Mouse (Mus musculus) forebrain, embryonic 10.5 days (tissue): Measurements from ENCODE around the gene Timm10. TPM values are rescaled to one million over a fixed set of nuclear protein-coding genes. Genes with fewer than 3 reads are reported as not detected.
A peak's percentile ranks its signal among the peaks of the same experiment; 100 is the strongest.

Experiments
- DNase-seq: peaks from one replicate; pipeline ENCODE4 v3.0.0-alpha.2; 2017; ENCODE audit warnings: low spot score; ENCODE audit errors: extremely low spot score
- H3K27ac ChIP-seq: fragments of 300-500 bp; sonication (generic); 2 replicates; pipeline ENCODE4 v1.5.1; 2016; ENCODE audit warnings: mild to moderate bottlenecking
- H3K27me3 ChIP-seq: fragments of 300-500 bp; sonication (generic); 2 replicates; pipeline ENCODE4 v1.6.1; 2016; ENCODE audit warnings: mild to moderate bottlenecking; ENCODE audit not compliant: poor library complexity, severe bottlenecking
- H3K36me3 ChIP-seq: fragments of 300-500 bp; sonication (generic); replicated peaks from 2 replicates; pipeline ENCODE4 v1.6.1; 2016; ENCODE audit warnings: mild to moderate bottlenecking, moderate library complexity
- H3K4me1 ChIP-seq: fragments of 300-500 bp; sonication (generic); 2 replicates; pipeline ENCODE4 v1.6.1; 2016
- H3K4me3 ChIP-seq: fragments of 300-500 bp; sonication (generic); 2 replicates; pipeline ENCODE4 v1.5.1; 2016; ENCODE audit warnings: mild to moderate bottlenecking, moderate library complexity
- H3K9me3 ChIP-seq: fragments of 300-500 bp; sonication (generic); 2 replicates; pipeline ENCODE4 v1.6.1; 2016; ENCODE audit warnings: mild to moderate bottlenecking, moderate library complexity
- WGBS: fragments of 180-500 bp; shearing (Covaris S2); methylation state at CpG from one replicate; pipeline ENCODE4 v1.1.7; 2016; 5-methylcytosine and 5-hydroxymethylcytosine counted together
- polyA plus RNA-seq: library from polyadenylated mRNA; unstranded; fragments of >200 nt; fragmentation: Nextera tagmentation; extraction: Ambion mirVana; gene quantifications from 2 replicates; pipeline ENCODE4 v1.2.1, GENCODE M21; 2016

Gene Timm10
- polyA plus RNA-seq, 1 experiment from 2014 or later: 68.6 TPM

GRCm38 (mm10) chr2:84827283-84827920 lies 605 bp downstream of the Timm10 start:
- Histone ChIP-seq H3K4me3 (peak overlapping the region; percentile 79), H3K27ac (peak overlapping the region; percentile 83), H3K27me3 (no peaks in the 10 kb centered on the region), H3K4me1 (peaks cover 21% of the 10 kb centered on the region), H3K36me3 (peaks cover 30% of the 10 kb centered on the region), H3K9me3 (no peaks in the 10 kb centered on the region)
- under 1% methylated on average over 29 of the region's 29 CpGs for WGBS
- DNase-seq: no peak

DNA sequence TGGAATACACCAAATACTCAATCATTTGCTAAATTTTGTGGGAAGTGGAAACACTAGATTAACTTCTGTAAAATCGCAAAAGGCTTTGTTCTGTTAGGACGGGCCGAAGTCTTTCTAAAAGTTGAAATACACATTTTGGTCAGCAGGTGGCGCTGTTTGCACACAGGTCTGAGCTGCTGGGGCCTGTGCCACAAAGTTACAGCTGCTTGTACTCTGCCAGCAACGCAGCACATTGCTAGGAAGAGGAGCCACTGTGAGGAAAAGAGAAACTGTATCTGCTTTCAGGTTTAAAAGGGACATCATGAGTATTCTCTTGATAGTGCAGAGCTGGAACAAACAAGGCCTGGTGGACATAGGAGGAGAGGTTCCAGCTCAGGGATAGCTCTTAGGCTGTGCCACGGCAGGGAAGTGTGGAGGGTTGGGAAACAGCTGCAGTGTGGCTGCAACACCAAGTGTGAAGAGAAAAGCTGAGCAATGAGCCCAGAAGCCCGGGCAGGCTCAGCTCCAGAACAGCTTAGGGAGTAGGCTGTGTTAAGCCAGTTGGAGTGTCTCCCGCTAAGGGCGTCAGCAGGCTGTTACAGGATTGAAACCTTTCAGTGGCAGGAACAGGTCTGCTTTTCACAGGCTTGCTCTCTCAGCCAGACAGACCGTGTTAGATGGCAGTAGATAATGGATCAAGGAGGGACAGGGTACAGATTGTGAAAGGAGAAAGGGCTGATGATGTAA lies 5.0 kb downstream of the Timm10 start:
- Histone ChIP-seq H3K4me1 (peaks cover 17% of the 10 kb centered on the region), H3K36me3 (peaks cover 30% of the 10 kb centered on the region), H3K9me3 (no peaks in the 10 kb centered on the region), H3K27ac (0 out of 2 replicates have a peak overlapping the region, but pooled peaks have one; percentile 37), H3K27me3 (peaks cover under 1% of the 10 kb centered on the region), H3K4me3 (no peak overlapping the region)
- peak; percentile 84 for DNase-seq
- WGBS: 41% methylated on average over 10 of the region's 10 CpGs

- H3K27me3 ChIP-seq: peaks cover 25% of the 10 kb centered on the region
- H3K4me3 ChIP-seq: no peak overlapping the region
- no peaks in the 10 kb centered on the region for H3K9me3 ChIP-seq
- WGBS: 69% methylated on average over 8 of the region's 8 CpGs
- H3K36me3 ChIP-seq: no peaks in the 10 kb centered on the region
- no peak for DNase-seq
- H3K27ac ChIP-seq: no peak overlapping the region
- peaks cover 39% of the 10 kb centered on the region for H3K4me1 ChIP-seq
These were observed 10.3 kb downstream of the Timm10 start for GRCm38 (mm10) chr2:84837107-84837506.

DNA sequence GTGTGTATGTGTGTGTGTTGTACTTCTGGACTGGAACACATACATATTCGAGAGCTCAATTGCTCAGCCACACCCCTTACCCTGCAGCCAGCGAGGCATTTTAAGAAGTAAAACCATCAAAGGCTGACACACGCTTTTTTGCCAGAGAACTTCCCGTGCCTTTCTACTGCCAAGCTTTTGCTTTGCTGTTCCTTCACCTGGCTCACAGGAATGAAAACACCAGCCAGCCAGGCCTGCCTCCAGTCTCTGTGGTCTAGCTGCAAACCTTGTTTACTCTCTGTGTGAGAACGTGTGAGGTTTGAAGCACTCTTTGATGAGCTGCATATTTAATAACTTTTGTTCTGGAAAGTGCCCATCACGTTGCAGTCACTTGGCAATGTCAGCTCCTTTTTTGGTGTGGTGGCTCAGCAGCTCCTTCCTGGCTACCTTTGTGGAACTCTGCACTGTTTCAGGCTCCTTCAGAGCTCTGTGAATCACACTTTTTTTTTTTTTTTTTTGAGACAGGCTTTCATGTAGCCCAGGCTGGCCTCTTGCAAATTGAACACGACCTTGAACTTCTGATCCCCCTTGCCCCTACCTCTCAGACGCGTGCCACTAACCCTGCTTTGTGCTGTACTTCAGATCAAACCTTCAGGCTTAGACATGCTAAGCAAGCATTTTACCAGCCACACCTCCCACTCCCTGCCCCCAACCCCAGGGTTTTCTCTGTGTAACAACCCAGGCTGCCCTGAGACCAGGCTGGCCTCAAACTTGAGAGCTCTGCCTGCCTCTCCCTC lies 11.2 kb downstream of the Timm10 start:
- no peak for DNase-seq
- peak overlapping the region; percentile 79; the same call in 1 of the 2 replicates for H3K4me3 ChIP-seq
- H3K27ac ChIP-seq: no peak overlapping the region
- H3K36me3 ChIP-seq: no peaks in the 10 kb centered on the region
- no peaks in the 10 kb centered on the region for H3K9me3 ChIP-seq
- peaks cover 25% of the 10 kb centered on the region for H3K27me3 ChIP-seq
- WGBS: 32% methylated on average over 9 of the region's 9 CpGs
- peaks cover 41% of the 10 kb centered on the region for H3K4me1 ChIP-seq

GRCm38 (mm10) chr2:84838593-84838949 lies 11.8 kb downstream of the Timm10 start, which contains the start of gene Slc43a1:
Gene Slc43a1, plus strand, starts transcription at chr2:84838850.
- H3K36me3 ChIP-seq: no peaks in the 10 kb centered on the region
- H3K9me3 ChIP-seq: no peaks in the 10 kb centered on the region
- WGBS: 15% methylated on average over 10 of the region's 10 CpGs
- peaks cover 41% of the 10 kb centered on the region for H3K4me1 ChIP-seq
- DNase-seq: no peak
- H3K4me3 ChIP-seq: peak within 1 kb of the TSS; percentile 79
- peak within 1 kb of the TSS; percentile 96 for H3K27ac ChIP-seq
- H3K27me3 ChIP-seq: peaks cover 25% of the 10 kb centered on the region

DNA sequence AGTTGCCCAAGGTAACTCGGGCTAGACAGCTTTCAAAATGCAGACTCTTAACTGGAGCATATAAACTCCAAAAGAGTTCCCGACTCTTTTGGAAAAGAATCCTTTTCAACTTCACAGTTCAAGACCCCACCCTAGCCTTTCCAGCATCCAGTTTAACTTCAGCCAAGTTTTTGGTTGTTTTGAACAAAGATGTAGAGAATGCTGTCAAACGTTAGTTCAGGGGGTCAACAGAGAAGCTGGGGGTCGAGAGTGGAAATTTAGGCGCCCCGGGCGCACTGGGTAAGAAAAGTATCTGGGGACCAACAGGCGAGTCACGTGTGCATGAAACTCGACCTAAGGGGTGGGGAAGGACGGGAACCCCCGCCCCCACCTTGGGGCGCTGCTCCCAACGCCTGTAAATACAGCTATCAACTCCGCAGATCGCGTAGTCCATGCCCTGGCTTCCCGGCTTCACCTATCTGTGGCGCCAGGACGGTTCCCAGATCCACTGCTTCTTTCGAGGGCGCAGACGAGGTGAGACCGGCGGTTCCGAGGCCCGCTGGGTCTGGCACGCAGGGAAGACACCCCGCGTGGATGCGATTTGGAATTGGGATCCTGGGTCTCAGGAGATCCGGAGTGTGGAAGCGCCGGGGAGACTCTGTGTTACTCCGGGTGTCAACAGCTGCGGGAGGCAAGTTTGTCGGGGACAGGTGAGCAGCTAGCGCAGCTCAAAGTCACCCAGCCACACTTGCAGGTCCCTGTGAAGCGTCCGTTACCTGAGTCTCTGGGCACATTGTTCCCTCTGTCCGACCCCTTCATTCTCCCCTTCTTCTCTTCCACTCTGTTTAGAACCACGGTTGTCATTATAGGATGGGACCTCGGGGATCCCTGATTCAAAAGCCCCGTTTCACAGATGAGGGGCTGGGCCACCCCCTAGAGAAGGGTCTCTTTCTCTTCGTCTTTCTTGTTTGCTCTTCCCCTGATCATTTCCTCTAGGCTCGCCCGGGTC lies 12.5 kb downstream of the Timm10 start:
- no peaks in the 10 kb centered on the region for H3K9me3 ChIP-seq
- DNase-seq: peak; percentile 56
- H3K27me3 ChIP-seq: peaks cover 25% of the 10 kb centered on the region
- peak overlapping the region; percentile 96 for H3K27ac ChIP-seq
- under 1% methylated on average over 47 of the region's 47 CpGs for WGBS
- peak overlapping the region; percentile 79 for H3K4me3 ChIP-seq
- H3K4me1 ChIP-seq: peaks cover 41% of the 10 kb centered on the region
- H3K36me3 ChIP-seq: peaks cover 6% of the 10 kb centered on the region

DNA sequence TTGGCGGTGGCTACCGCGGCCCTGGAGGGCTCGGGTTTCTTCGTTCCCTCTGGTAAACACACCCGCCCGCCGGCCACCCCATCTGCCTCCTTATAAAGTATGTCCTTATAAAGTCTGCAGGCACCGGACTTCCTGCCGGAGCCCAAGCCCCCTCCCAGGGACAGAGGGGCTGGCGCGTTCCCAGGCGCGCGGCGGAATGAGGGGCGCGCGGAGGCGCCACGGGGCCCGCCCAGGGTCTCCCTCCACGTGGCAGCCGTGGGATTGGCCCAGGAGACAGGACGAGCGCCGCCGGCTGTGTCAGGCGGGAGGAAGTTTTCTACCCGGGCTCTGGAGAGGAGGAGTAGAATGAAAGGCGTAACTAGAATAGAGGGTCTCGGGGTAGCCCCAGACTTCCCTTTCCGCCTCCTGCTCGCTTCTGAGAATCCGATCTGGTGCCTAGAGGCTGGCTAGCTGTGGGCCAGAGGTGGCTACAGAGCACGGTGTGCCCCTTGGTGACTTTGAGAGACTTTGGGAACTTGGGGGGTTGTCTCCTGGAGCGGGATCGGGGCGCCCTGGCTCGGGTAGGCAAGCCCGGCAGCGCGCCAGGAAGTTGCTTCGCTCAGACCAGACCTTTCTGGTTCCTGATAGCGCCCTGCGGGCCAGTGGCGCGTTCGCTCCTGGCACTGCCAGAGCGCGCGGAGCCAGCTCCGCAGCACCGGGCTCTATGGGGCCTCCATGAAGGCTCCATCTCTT lies 13.4 kb downstream of the Timm10 start:
- H3K4me3 ChIP-seq: peak overlapping the region; percentile 79
- H3K9me3 ChIP-seq: no peaks in the 10 kb centered on the region
- under 1% methylated on average over 54 of the region's 54 CpGs for WGBS
- peaks cover 41% of the 10 kb centered on the region for H3K4me1 ChIP-seq
- peaks cover 15% of the 10 kb centered on the region for H3K36me3 ChIP-seq
- peaks cover 25% of the 10 kb centered on the region for H3K27me3 ChIP-seq
- H3K27ac ChIP-seq: peak overlapping the region; percentile 96
- DNase-seq: peak; percentile 85

- H3K4me3 ChIP-seq: peak overlapping the region; percentile 79
- no peak for DNase-seq
- peaks cover 23% of the 10 kb centered on the region for H3K36me3 ChIP-seq
- H3K27me3 ChIP-seq: peaks cover 25% of the 10 kb centered on the region
- 9% methylated on average over 17 of the region's 17 CpGs for WGBS
- H3K27ac ChIP-seq: peak overlapping the region; percentile 96
- H3K9me3 ChIP-seq: no peaks in the 10 kb centered on the region
- H3K4me1 ChIP-seq: peaks cover 41% of the 10 kb centered on the region
These were observed 14.2 kb downstream of the Timm10 start for GRCm38 (mm10) chr2:84840748-84841563.

DNA sequence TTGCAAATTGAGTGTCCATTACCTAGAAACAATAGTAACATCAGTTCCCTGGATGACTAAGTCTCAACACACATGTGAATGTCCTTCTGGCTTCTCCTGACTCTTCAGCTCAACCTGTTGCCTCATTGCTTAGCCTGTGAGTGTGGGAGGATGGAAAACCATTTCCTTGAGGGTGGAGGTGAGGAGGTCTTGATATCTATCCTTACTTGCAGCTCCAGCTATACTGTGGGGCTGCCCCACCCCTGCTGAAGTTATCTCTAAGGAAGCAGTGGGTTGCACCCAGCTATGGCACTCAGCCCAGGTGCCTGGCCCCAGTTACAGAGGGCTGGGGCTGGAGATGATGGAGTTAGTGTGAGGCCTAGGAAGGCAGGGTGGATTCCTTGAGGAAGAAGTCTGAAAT lies 15.1 kb downstream of the Timm10 start:
- Histone ChIP-seq H3K27me3 (peaks cover 24% of the 10 kb centered on the region), H3K36me3 (peaks cover 32% of the 10 kb centered on the region), H3K4me1 (peaks cover 41% of the 10 kb centered on the region), H3K4me3 (peak overlapping the region; percentile 79), H3K9me3 (no peaks in the 10 kb centered on the region), H3K27ac (peak overlapping the region; percentile 96; the same call in 1 of the 2 replicates)
- DNase-seq: no peak

- Histone ChIP-seq H3K27ac (no peak overlapping the region), H3K36me3 (peaks cover 48% of the 10 kb centered on the region), H3K9me3 (no peaks in the 10 kb centered on the region), H3K4me1 (peaks cover 41% of the 10 kb centered on the region), H3K4me3 (no peak overlapping the region), H3K27me3 (peaks cover 6% of the 10 kb centered on the region)
- 87% methylated on average over 6 of the region's 6 CpGs for WGBS
- no peak for DNase-seq
These were observed 16.9 kb downstream of the Timm10 start for GRCm38 (mm10) chr2:84843654-84844053.

- H3K9me3 ChIP-seq: no peaks in the 10 kb centered on the region
- peaks cover 64% of the 10 kb centered on the region for H3K36me3 ChIP-seq
- no peak for DNase-seq
- no peaks in the 10 kb centered on the region for H3K27me3 ChIP-seq
- H3K4me1 ChIP-seq: peaks cover 29% of the 10 kb centered on the region
- no peak overlapping the region for H3K27ac ChIP-seq
- H3K4me3 ChIP-seq: no peak overlapping the region
- WGBS: 90% methylated on average over 1 of the region's 1 CpGs
These were observed 18.4 kb downstream of the Timm10 start for GRCm38 (mm10) chr2:84845226-84845625.
